Mouse (Mus musculus) right cerebral cortex, postnatal 4 days (tissue): ENCODE measurements around the gene Chat.

Source experiments
- DNase-seq: peaks from one replicate; pipeline ENCODE4 v3.0.0-alpha.2; 2022

Chat gene

GRCm38 (mm10) chr14:32465889-32466288 is at the start of gene Chat:
Gene Chat (minus strand): TSS chr14:32465989.
- DNase-seq: no peak

GRCm38 (mm10) chr14:32513336-32514032 is 47.7 kb upstream of the Chat start, which contains the start of gene Ercc6:
Gene Ercc6 (plus strand): TSS chr14:32513521.
- DNase-seq: peak; percentile 97

GRCm38 (mm10) chr14:32512912-32513311 is 47.1 kb upstream of the Chat start:
- DNase-seq: no peak

- no peak for DNase-seq
These were observed 43.7 kb upstream of the Chat start for GRCm38 (mm10) chr14:32509443-32509961.

DNA sequence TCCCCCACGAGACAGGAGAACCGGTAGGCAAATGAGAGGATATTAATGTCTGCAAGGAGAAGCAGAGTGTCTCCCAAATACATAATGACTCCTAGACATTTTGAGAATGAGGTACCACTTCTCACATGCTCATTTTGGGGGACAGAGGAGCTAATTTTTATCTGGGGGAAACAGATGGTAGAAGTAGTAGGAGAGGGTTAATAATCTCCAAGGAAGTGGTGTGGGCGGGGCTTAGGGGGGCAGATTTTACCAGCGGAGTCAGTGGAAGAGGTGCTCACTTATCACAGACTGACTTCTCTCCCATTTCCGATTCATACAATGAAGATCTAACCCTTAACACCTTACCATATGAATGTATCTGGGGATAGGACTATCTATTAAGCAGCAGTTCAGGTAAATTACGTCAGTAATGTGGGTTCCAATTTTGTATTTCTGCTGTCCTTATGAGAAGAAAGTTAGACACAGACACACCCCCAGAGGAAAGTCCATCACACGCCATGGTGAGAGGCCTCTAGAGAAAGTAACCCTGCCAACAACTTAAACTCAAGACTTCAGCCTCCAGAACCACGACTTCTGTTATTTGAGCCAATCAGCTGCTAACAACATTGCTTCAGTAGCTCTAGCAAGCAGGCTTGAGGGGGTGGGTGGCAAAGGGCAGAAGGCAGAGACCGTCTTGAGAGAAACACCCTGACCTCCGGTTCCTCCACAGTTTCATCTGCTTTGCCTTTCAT is 42.5 kb upstream of the Chat start:
- DNase-seq: no peak

DNA sequence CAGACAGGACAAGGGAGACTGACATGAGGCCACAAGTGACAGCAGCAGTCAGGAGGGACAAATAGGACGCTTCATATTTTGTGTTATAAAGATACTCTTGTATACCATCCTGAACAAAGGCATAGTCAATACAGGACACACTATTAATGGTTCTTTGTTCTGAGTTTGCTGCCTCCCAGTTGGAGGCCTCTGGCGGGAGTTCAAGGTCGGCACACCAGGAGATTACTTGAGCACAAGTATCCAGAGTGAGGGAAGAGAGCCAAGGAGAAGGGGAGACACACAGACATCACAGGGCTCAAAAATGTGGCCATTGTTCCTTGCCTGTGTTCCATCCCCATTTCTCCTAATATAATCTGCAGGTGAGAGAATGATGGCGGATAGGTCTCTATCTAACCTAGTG is 41.4 kb upstream of the Chat start:
- no peak for DNase-seq

DNA sequence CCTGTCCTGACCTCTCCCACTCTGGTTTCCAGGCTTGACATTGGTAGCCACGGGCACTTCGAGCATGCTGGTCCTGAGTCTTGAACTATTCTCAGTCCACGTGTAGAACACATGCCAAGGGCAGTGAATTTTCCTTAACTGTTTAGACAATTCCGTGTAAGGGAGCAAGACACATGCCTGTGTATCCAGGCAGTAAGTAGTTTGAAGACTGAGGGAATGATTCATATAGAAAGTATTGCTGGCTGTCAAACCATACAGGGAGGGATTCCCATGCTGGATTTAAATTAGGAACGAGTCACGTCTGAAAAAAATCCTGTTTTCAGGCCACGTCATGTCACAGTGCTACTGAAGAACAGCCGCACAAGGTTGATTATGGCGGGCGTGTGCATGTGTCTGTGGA is 40.5 kb upstream of the Chat start:
- no peak for DNase-seq

GRCm38 (mm10) chr14:32503897-32504296 is 38.1 kb upstream of the Chat start:
- no peak for DNase-seq

- no peak for DNase-seq
These were observed 37.2 kb upstream of the Chat start for GRCm38 (mm10) chr14:32502764-32503688.

DNA sequence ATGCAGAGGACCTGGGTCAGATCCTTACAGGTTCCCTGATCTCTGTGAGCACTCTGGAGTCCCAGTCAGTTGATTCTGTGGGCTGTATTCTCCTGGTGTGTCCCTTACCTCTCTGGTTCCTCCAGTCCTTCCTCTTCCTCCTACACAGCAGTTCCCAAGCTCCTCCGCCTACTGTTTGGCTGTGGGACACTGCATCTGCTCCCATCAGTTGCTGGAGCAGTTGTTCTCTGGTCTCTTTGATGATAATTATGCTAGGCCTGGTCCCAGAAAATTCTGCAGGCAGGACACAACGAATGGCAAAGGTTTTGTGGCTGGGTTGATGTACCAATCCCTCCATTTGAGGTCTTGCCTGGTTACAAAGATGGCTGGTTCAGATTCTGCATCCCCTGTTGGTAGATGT is 35.5 kb upstream of the Chat start:
- DNase-seq: no peak

DNA sequence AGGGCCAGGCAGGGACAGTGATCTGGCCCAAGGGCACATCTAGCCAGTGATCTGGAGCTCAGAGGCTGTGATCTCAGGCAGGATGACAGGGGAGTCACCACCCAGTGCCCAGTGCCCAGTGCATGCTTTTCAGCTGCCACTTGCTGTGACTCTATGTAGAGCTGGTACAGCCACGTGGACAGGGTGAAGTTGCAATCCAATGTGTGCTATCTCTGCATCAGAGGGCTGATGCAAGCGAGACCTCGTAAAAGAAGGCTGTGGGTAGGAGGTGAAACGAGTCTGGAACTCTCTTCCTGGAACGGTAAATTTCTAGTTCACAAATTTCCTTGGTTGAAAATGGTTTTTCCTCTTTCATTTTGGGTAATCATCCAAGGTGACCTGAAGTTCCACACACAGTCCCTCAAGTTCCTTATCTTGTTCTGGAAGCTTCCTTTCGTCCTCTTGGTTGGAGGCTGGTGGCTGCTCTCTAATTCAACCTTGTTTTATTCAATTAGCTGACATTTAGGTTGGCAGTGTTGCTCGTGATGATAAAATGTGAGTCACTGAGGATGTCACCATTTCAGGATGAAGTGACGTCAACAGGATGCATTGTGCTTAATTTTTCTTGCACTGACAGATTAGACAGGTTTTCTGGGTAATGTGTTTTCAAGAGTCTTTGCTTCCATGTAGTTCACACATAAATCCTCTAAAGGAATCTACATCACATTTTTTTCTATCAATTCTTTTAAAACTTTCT is 30.5 kb upstream of the Chat start:
- DNase-seq: no peak

DNA sequence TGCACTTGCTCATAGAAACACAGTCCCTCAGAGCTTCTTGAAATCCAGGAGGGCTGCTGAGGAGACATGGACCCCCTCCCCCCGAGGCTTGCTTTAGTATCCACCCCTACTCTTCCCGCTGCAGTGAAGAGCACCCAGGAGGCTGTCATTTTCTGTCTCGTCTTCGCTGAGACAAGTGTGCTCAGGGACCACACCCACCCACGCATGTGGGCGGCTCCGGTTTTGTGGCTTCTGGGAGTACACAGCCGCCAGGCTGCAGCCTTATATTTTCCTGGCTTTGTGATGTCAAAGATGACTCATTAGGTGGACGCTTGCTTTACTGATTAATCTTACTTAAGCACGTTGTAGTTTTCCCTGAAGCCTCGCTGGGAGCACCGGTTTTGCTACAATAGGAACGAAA is 26.7 kb upstream of the Chat start:
- no peak for DNase-seq

DNA sequence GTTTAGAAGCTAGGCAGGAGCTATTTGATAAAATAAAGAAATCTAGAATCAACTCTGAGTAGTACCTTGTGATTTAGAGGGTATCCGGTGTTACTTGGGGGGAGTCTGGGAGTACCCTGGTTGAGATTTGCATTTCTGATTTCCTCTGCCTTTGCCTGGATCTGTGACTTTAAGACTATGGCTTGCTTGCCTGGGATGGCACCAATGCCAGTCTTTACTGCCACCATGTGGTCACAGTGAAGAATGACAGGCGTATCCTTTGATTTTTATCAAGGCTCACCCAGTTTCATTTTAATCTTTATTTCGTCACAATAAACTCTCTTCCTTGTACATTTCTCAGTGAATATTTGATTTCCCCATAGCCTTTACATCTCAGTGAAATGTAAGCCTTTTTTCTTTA is 16.3 kb upstream of the Chat start:
- DNase-seq: no peak

- DNase-seq: no peak
These were observed 11.8 kb upstream of the Chat start for GRCm38 (mm10) chr14:32477581-32477980.

DNA sequence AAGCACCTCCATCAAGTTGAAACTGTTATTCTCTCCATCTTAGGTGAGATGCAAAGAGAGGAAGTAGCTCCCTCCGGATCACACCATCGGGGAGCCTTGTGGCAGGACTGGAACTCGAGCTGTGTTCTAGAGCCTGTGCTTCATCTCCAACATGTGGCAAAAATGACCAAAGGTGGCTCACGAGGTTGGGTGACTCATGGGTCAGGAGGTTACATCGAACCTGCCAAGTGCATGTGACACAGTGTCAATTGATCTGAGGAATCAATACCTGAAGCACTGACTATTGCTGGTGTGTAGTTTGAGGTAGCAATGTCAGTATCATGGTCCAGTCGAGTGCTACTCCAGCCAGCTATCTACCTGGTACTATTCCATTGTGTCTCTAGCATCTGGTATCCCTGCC is 10.8 kb upstream of the Chat start:
- no peak for DNase-seq

DNA sequence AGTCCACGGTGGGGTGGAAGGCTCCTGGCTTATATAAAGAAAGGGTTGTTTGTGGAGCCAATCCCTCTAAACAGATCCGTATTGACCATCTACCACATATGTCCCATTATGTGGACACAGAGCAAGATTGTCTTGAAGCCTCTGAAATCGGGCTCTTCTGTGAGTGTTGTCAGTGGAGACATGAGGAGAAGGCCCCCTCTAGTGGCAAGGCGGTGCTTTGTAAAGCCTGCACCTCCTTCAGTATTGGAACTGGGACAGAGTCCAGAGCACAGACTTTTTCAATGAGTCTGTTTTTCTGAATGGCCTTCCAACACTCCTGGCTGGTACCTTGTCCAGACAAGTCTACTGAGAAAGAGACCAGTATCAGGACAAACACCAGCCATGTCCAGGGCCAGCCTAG is 7.2 kb upstream of the Chat start:
- DNase-seq: peak; percentile 69

- peak; percentile 30 for DNase-seq
These were observed 1.8 kb upstream of the Chat start for GRCm38 (mm10) chr14:32467606-32468005.

GRCm38 (mm10) chr14:32465506-32465870 is 301 bp downstream of the Chat start:
- DNase-seq: no peak

DNA sequence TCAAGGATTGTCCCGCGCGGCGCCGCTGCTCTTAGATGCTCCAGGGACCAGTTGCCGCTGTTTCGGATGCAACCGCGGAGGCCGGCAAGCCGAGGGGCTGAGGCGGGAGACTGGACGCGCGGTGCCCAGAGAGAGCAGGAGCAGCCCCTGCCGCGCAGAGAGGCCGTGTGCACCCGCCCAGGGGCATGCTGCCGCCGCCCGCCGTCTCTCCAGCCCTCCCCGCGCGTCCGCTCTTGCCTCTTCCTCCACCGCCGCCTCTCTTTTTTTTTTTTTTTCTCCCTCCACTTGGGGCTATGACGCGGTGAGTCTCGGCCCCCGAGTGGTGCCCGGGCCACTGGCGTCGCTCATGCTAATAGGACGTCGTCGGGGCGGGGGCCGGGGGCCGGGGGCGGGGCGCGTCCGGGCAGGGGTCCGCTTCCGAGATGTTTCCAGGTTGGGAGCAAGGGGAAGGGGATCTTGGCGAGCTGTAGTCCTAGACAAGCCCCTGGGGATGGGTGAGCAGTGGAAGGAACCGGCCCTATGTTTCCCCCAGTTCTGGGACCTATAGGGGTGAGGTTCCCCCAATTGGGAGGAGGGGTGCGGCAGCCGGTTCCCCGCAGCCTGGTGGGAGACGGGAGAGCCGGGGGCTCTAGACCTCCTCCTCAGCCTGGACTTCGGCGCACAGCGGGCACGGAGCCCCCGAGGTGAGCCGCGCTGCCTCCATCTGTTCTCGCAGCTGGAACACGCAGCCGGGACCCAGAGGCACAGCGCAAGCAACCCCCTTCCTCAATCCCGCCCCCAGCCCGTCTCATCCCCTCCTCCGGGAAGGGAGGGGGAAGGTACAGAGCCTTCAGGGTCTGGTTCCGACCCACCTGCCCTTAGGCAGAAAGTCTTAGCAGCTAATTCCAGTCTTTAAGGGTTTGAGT is 936 bp downstream of the Chat start, which contains the start of gene Slc18a3:
Slc18a3 (minus strand) TSS at position 250 of the 905 bp plus-strand sequence.
- peak; percentile 17 for DNase-seq

DNA sequence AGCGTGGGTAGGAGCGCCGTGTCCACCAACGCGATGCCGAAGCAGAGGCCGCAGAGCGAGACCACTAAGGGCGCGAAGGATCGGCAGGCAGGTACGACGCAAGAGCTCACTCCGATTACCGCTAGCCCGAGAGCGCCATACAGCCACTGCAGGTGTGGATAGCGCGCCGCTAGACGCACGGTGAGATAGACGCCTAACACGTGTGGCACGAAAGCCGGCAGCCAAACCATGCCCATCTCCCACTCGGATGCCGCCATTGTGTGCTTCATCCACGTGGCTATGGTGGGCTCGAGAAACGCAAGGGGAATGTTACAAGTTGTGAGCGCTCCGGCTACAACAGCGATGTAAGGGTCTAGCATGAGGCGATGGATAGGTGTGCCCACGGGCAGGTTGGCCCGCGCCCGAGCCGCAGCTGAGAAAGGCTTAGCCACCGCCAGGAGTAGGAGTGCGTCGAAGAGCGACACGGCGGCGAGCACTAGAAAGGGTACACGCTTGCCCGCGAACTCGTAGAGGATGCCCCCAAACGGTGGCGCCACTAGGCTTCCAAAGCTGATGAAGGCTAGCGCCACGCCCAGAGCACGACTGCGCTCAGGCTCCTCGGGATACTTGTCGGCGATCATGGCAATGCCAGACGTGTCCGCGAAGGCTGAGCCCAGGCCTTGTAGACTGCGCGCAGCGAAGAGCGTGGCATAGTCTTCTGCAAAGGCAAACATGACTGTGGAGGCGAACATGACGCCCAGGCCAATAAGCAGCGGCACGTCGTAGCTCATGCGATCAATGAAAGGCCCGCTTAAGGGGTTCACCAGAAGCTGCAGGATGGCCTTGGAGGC is 2.4 kb downstream of the Chat start:
- DNase-seq: peak; percentile 16
